Mouse (Mus musculus) megakaryocyte progenitor cell, adult 5-6 weeks (primary cell): Measurements from ENCODE around the gene Lsm2. TPM values are rescaled to one million over a fixed set of nuclear protein-coding genes. Genes with fewer than 3 reads are reported as not detected.
"Not testable (repeated sequence)": the region's sequence is repeated elsewhere in the genome, so short reads cannot be mapped to it uniquely, and the experiment has no call there.

ENCODE experiments used
- ATAC-seq: replicated peaks from 2 replicates; pipeline ENCODE4 v1.8.0; 2016; ENCODE audit warnings: mild to moderate bottlenecking, moderate TSS enrichment, inconsistent platforms; ENCODE audit not compliant: poor library complexity
- total RNA-seq, 2 experiments: library from RNA; stranded (forward) in 1 of 2; stranded (reverse) in 1 of 2; fragments of 157-497, 149-512 nt in 1 of 2; fragments of 200-1000 nt in 1 of 2; gene quantifications; 2 replicates each; pipeline versions ENCODE4 v1.2.3 to v1.2.4; 2015 to 2017

Lsm2 gene
- total RNA-seq, 2 experiments from 2014 or later, result 78.0 to 253 TPM

GRCm38 (mm10) chr17:34980655-34981054 lies 1.0 kb upstream of the Lsm2 start:
- ATAC-seq, result peak; percentile 32; the same call in 1 of the 2 replicates

GRCm38 (mm10) chr17:34982328-34982727 lies 666 bp downstream of the Lsm2 start:
- ATAC-seq, result peak; percentile 48

DNA sequence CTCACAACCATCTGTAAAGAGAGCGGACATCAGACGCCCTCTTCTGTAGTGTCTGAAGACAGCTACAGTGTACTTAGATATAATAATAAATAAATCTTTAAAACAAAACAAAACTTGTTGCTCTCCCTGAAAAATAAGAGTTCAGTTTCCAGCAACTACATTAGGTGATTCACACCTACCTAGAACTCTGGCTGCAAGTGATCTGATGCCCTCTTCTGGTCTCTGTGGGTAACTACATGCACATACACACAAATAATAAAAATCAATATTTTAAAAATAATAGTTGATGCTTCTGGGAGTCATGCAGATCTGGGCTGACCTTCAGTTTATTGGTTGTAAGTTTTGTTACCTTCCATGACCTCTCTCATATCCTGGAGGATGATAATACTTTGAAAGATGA lies 2.6 kb downstream of the Lsm2 start:
- ATAC-seq, result peak; percentile 47

- ATAC-seq, result no peak
Observed at GRCm38 (mm10) chr17:34994751-34995150, 13.1 kb downstream of the Lsm2 start.

DNA sequence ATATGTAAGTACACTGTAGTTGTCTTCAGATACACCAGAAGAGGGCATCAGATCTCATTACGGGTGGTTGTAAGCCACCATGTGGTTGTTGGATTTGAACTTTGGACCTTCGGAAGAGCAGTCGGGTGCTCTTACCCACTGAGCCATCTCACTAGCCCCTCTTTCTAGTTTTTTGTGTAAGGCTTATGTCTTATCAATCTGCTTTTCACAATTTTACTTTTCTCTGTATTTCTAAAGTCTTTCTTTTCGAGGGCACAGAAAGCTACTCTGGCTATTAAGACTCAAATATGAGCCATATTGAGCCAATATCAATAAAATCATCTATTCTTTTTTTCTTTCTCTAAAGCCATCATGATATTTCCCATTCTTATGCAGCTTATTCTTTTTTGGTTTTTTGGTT lies 13.5 kb downstream of the Lsm2 start:
- ATAC-seq, result not testable (repeated sequence)

DNA sequence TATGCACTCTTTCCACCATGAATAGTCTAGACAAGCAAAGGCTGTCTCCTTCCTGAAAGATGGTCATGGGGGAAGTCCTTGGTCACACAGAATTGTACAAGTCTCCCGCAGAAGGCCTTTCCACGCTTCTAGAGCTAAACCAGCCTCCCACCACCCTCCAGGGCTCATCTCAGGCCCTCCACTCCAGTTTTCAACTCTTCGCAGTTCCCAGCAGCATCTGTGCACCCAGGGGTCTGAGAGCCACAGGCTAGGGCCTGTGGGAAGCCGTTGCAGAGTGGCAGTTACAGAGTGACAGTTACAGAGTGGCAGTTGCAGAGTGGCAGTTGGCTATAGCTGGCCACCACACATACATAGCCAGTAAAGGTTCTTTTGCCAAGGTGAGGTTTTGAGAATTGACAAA lies 14.3 kb downstream of the Lsm2 start:
- ATAC-seq, result not testable (repeated sequence)

GRCm38 (mm10) chr17:34996411-34997141 lies 14.9 kb downstream of the Lsm2 start:
- ATAC-seq, result no peak

GRCm38 (mm10) chr17:34997142-34997483 lies 15.5 kb downstream of the Lsm2 start:
- no peak for ATAC-seq

- ATAC-seq, result no peak
Observed at GRCm38 (mm10) chr17:34998526-34999430, 17.1 kb downstream of the Lsm2 start.

- ATAC-seq, result peak; percentile 16; the same call in 1 of the 2 replicates
Observed at GRCm38 (mm10) chr17:34999871-35000716, 18.4 kb downstream of the Lsm2 start.

- ATAC-seq, result peak; percentile 61
Observed at GRCm38 (mm10) chr17:35000717-35001451, 19.2 kb downstream of the Lsm2 start, which contains the start of gene Vars. Gene Vars (plus strand): TSS chr17:35000987.

DNA sequence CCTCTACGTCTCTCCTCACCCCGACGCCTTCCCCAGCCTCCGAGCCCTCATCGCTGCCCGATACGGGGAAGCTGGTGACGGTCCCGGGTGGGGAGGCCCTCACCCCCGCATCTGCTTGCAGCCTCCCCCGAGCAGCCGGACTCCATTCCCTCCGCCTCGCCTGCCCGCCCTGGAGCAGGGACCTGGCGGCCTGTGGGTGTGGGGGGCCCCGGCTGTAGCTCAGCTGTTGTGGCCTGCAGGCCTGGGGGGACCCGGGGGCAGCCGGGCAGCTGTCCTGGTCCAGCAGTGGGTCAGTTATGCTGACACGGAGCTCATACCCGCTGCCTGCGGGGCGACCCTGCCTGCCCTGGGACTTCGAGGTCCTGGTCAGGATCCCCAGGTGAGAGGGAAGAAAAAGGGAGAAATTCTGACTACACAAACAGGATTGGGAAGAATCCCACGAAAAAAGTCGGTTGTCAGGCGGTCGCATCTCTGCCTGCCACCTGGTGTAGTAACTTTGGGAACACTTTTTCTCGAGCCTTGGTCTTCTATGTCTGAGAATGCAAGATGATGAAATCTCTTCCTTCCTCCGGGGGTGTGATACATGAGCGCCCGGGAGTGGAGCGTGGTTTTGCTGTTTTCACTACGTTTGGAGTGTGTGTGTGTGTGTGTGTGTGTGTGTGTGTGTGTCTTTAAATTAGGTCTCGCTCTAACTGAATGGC lies 19.9 kb downstream of the Lsm2 start:
- peak; percentile 37; the same call in 1 of the 2 replicates for ATAC-seq

GRCm38 (mm10) chr17:35002153-35002865 lies 20.6 kb downstream of the Lsm2 start:
- peak; percentile 42 for ATAC-seq

GRCm38 (mm10) chr17:35003022-35003838 lies 21.6 kb downstream of the Lsm2 start:
- ATAC-seq, result no peak

DNA sequence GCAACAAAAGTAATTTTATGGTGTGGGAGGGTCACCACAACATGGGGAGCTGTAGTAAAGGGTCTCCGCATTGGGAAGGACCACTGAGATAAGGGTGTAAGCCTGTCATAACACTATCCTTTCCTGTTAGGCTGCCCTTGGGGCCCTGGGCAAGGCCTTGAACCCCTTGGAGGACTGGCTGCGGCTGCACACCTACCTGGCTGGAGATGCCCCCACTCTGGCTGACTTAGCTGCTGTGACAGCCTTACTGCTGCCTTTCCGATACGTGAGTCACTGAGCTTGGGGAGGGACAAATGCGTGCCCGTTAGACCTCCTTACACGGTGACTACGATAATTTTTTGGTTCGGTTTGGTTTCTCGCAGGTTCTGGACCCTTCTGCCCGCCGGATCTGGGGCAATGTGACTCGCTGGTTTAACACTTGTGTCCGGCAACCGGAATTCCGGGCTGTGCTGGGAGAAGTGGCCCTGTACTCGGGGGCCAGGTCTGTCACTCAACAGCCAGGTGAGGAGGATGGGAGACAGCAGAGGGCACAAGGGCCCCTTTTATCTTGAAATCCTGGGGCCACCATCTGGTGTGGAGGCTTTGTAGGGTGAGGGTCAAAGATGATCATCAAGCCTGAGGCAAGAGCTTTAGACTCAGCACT lies 22.5 kb downstream of the Lsm2 start:
- ATAC-seq, result no peak

DNA sequence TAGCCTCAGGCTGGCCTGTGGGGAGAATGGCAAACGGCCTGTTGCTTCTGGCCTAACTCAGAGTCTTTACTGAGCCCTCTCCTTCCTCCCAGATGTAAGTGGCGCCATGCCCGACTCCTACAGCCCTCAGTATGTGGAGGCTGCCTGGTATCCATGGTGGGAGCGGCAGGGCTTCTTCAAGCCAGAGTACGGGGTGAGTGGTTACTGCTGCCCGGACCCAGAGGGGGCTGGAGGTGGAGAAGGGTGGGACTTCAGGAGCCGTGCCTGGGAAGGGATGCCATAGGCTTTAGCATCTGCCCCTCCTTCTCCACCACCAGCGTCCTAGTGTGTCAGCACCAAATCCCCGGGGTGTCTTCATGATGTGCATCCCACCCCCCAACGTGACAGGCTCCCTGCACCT lies 23.5 kb downstream of the Lsm2 start:
- ATAC-seq, result no peak

DNA sequence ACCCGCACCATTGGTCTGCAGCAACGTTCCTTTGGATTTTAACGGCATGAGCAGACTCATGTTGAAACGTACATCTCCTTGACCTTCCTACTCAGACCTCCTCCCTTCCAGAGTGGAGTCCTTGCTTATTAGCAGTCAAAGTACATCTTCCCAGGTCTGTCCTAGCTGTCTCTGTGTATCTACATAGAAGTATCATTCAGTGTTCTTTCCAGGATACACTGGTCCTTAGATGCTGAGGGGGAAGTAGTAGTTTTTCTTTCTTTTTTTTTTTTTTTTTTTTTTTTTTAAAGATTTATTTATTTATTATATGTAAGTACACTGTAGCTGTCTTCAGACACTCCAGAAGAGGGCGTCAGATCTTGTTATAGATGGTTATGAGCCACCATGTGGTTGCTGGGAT lies 24.2 kb downstream of the Lsm2 start:
- ATAC-seq, result not testable (repeated sequence)
